Mouse (Mus musculus) heart, postnatal 14 days (tissue): ENCODE measurements around the gene Ece2. TPM values are rescaled to one million over a fixed set of nuclear protein-coding genes. Genes with fewer than 3 reads are reported as not detected.
A peak's percentile ranks its signal among the peaks of the same experiment; 100 is the strongest.

Experiments
- DNase-seq, 2 experiments: peaks; one replicate each; pipeline ENCODE4 v3.0.0; 2021 to 2022
- intact Hi-C: fragments of 180-260 bp; cut with DNase I; formaldehyde crosslinking; loops from one replicate; pipeline ENCODE4 v1.15.1; 2025
- microRNA-seq, 2 experiments: library from miRNA; unstranded; fragments of <30 nt; microRNA quantifications; one replicate each; pipeline ENCODE4 v1.2.0; 2021 to 2022
- total RNA-seq, 2 experiments: library from RNA; stranded (reverse); gene quantifications; 2 replicates each; pipeline ENCODE4 v1.2.3; 2021

Gene Ece2
- total RNA-seq, 2 experiments from 2014 or later, result 0.34 to 0.86 TPM

DNA sequence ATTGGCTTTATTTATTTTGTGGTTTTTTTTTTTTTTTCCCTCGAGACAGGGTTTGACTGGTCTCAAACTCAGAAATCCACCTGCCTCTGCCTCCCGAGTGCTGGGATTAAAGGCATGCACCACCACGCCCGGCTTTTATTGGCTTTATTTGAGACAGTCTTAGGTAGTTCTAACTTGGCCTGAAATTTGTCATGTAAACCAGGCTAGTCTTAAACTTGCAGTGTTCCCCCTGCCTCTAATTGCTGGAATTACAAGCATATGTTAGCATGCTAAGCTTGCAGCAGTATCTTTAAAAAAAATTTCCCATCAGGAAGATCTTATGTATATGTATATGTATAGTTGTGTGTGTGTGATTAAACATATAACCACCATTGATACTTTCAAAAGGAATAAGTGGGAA, 47.1 kb downstream of the Ece2 start:
- no peak for DNase-seq
- intact Hi-C loops, result no loop called here

DNA sequence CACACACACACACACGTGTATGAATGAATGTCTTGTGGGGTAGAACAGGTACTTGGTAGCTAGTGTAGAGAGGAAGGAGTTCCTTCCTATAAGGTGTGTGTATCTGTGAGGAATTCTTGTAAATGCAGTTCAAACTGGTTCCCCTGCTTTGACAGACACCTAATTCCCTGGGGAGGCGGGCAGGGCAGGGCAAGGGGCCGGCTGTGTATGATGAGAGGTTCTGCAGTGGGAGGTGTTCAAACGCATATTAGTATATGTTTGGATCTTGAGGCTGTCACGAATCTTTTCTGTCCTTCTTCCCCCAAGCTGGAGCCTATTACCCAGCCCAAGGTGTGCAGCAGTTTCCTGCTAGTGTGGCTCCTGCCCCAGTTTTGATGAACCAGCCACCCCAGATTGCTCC, 47.8 kb downstream of the Ece2 start:
- intact Hi-C loops, result no loop called here
- DNase-seq, result no peak

DNA sequence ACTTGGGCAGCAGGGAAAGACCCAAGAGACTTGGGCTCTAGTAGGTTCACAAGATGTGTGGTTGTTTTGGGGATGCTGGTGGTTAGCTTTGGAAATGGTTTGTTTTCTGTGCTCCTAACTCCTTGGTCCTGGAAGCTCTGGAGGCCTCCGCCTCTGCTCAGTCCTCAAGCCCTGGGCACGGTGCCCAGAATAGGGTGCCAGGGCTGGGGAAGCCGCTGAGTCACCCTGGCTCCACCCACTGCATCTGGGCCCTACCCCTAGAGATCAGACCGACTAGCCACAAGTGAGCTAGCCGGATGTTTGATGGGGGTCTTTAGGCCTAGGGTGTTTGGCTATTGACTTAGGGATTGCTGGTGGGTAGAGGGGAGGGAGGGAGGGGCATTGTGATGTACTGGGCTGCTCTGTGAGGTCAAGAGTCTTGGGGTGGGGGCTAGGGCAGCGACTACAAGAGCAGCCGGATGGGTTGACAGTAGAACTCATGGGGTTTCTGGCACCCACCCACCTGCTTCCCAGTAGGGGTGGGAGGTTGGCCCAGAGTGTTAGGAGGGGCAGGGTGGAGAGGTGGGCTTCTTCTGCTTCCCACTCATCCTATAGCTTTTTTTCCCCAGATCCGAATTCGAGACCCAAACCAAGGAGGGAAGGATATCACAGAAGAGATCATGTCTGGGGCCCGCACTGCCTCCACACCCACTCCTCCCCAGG, 48.5 kb downstream of the Ece2 start:
- intact Hi-C loops, result no loop called here
- DNase-seq, result peak; percentile 86 to 90

DNA sequence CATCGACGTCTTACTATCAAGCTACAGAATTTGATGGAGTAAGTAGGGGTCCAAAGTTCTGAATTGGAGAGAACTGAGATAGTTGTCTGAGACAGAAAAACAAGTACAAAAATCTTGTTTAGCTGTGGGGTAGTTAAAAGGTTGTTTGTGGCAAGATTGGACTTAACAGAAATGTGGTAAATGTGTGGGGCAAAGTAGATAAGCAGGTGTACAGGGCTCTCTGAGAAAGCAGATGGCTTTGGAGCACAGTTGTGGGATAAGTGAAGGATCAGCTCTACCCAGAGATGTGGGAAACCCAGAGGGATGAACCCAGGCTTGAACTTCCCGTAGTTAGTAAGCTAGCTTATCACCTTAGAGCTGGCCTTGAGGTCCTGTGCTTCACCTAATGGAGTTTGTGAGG, 61.1 kb downstream of the Ece2 start:
- intact Hi-C loops, result no loop called here
- no peak for DNase-seq

DNA sequence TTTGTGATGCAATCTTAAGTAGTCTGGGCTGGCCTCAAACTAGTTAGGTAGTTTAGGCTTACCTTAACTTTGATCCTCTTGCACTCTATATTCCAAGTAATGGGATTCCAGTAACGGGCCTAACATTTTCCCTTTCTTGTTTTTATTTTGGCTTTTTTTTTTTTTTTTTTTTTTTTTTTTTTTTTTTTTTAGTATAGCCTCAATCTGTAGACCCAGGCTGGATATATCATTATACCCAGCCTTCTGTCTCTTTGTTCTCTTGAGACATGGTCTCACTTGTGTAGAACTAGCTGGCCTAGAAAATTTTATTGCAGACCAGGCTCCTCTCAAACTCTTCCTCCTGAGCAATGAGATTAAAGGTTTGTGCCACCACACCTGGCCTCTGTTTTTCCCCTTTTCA, 62.0 kb downstream of the Ece2 start:
- intact Hi-C loops, result loop anchor here (1.0 kb wide), 1 partner anchor 17 kb away; no protein-coding TSS in a partner anchor
- no peak for DNase-seq

DNA sequence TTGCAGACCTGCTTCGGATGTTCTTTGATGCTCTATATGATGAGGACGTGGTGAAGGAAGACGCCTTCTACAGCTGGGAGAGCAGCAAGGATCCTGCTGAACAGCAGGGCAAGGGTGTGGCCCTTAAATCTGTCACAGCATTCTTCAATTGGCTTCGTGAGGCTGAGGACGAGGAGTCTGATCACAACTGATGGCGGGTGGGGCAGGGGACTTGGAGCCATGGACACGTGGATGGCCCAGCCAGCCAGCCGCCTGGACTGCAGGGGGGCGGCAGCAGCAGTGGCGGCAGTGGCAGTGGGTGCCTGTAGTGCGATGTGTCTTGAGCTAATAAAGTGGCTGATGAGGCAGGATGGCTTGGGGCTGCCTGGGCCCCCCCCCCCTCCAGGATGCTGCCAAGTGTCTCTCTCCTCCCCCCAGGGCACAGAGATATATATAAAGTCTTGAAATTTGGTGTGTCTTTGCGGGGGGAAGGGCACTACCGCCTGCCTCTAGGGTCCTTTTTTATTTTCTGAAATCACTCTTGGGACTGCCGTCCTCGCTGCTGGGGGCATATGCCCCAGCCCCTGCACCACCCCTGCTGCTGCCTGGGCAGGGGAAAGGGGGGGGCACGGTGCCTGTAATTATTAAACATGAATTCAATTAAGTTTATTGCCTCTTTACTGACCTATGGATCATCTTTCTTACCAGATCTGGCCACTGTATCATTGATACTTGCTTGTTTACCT, 62.8 kb downstream of the Ece2 start:
- no peak for DNase-seq
- intact Hi-C loops, result loop anchor here (1.0 kb wide), 1 partner anchor 18 kb away; no protein-coding TSS in a partner anchor

DNA sequence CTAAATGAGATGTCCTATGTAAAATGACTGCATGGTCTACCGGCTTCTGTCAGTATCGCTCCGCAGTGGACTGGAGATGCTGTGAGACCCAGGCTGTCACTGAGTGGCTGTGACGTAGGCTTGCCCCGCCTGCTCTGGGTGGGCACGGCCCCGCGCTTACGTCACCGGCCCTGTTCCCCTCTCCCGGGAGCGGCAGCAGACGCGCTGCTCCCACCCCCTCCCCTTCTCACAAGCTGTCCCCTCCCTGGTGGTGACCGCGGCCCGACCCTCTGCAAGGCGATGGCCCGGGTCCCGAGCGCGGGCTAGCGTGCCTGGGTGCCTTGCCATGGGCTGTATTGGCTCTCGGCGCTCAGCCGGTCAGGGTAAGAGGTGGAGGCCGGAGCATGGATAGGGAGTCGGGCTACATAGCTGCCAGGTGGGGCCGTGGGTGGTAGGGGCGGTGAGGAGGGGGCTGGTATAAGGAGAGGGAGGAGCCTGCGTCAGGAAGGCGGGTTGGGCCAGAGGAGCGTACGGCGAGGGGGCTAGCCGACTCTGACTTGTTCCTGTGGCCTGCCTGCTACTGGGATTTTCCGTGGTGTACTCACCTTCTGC, 63.6 kb downstream of the Ece2 start, which contains the start of gene Fam131a:
Fam131a (plus strand) TSS at position 131 of the 591 bp plus-strand sequence.
- DNase-seq, result peak; percentile 91 to 94
- intact Hi-C loops, result no loop called here

DNA sequence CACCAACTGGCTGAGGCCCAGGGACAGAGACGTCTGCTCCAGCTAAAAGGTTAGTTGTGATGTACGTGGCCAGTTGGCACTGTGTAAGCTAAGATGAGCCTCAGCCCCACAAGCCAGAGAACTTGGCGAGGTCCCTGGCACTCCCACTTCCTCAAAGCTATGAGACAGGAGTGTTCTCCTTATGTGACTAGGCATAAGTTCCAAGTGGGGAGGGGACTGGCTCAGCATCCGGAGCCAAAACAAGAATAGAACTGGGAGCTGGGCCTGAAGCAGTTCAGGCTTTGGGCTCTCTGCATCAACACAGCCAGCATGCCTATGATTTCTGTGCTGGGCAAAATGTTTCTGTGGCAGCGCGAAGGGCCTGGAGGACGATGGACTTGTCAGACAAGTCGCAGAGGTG, 65.2 kb downstream of the Ece2 start:
- DNase-seq, result peak; percentile 56 to 63
- intact Hi-C loops, result no loop called here

DNA sequence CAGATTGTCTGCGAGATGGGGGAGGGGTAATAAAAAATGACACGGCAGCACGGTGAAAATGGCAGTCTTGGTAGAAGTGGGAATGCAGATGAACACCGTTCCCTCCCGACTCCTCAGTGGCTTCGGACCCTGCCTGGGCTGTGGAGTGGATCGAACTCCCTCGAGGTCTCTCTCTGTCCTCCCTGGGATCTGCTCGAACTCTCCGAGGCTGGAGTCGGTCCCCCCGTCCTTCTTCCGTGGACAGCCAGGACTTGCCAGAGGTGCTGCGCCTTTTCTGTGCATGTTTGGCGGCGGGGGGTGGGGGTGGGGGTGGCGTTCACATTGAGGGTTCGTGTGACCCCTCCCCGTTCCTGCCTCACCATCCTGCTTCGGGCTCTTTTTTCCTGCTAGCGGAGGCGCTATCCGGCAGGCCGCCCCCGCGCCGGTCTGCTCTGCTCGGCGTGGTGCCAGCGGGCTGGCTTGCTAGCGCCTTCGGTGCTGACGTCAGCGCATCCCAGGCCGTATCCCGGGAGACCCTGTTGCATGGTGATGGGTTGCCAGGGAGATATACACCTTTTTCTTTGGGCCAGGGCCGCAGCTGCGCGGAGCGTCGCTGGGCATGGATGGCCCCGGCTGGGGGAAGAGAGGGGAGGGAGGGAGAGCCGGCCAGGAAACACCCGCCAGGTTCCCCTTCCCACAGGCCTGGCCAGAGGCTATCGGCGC, 66.1 kb downstream of the Ece2 start:
- peak; percentile 93 for DNase-seq
- intact Hi-C loops, result no loop called here

Small RNAs within 50 kb of the gene (microRNA-seq; reads per million reads assigned to microRNA genes)
- gene Mir1224, result 3.2 to 279 reads per million in 2 experiments

Other genes with a start within 250 kb of the Ece2 start
- 10 to 100 TPM; 42.0 to 43.3 TPM for gene Abcc5, start 203.4 kb upstream of the Ece2 start, total RNA-seq
- 10 to 100 TPM; 49.7 to 50.4 TPM for gene Eif2b5, start 131.0 kb upstream of the Ece2 start, total RNA-seq
- gene Dvl3, start 112.8 kb upstream of the Ece2 start, total RNA-seq, result 10 to 100 TPM; 51.1 to 51.7 TPM
- 100 to 1,000 TPM; 218 to 220 TPM for gene Ap2m1, start 94.3 kb upstream of the Ece2 start, total RNA-seq
- 10 to 100 TPM; 69.1 to 72.7 TPM for gene Abcf3, start 81.3 kb upstream of the Ece2 start, total RNA-seq
- not detected for gene Vwa5b2, start 40.4 kb upstream of the Ece2 start, total RNA-seq
- 1 to 10 TPM; 4.9 to 5.6 TPM for gene Eef1akmt4, start 18.2 kb upstream of the Ece2 start, total RNA-seq
- under 1 TPM in 1 of 2 experiments, not detected in 1; 0.29 TPM for gene Gm49333, start 18.2 kb upstream of the Ece2 start, total RNA-seq
- gene Alg3, start 18.1 kb upstream of the Ece2 start, total RNA-seq, result 10 to 100 TPM; 10.4 to 10.5 TPM
- under 1 TPM; 0.73 to 0.79 TPM for gene Camk2n2, start 8.5 kb upstream of the Ece2 start, total RNA-seq
- 100 to 1,000 TPM; 191 to 193 TPM for gene Psmd2, start 21.8 kb downstream of the Ece2 start, total RNA-seq
- gene Eif4g1, start 38.5 kb downstream of the Ece2 start, total RNA-seq, result 100 to 1,000 TPM; 329 to 343 TPM
- 10 to 100 TPM; 26.6 to 29.8 TPM for gene Fam131a, start 63.4 kb downstream of the Ece2 start, total RNA-seq
- gene Polr2h, start 87.8 kb downstream of the Ece2 start, total RNA-seq, result 10 to 100 TPM; 10.2 TPM
- gene Clcn2, start 87.9 kb downstream of the Ece2 start, total RNA-seq, result 1 to 10 TPM; 2.2 to 2.4 TPM
- 1 to 10 TPM; 2.4 to 2.5 TPM for gene Chrd, start 103.3 kb downstream of the Ece2 start, total RNA-seq
- gene Thpo, start 104.7 kb downstream of the Ece2 start, total RNA-seq, result under 1 TPM; 0.15 to 0.36 TPM